Mouse (Mus musculus) olfactory bulb, adult 2 months (tissue): ENCODE data around the gene Mafg.

ENCODE experiments used
- CTCF ChIP-seq: fragments of 200-500 bp; IDR thresholded peaks from 2 replicates; pipeline ENCODE4 v1.5.1; 2012; ENCODE audit warnings: low read depth, mild to moderate bottlenecking, low read length, moderate library complexity; ENCODE audit not compliant: insufficient read depth
- POLR2A ChIP-seq: fragments of 200-500 bp; IDR thresholded peaks from 2 replicates; pipeline ENCODE4 v1.6.1; 2012; ENCODE audit warnings: mild to moderate bottlenecking, low read depth, low read length, moderate library complexity; ENCODE audit not compliant: insufficient read depth

- no peak for TF ChIP-seq CTCF
- TF ChIP-seq POLR2A: no peak
These were observed 21.3 kb upstream of the Mafg start for GRCm38 (mm10) chr11:120654741-120655140.
